ENCODE assay signal across 21 mouse cellular contexts in genomic region chr5:53543399-53543798, GRCm38 (mm10).
DNase-seq lines count a peak whose midpoint lies in the region; TF ChIP-seq lines count a peak whose summit lies in the region.
"Had no signal": no experiment of that assay in that cellular context is flagged by ENCODE, and none has a peak within 500 bp of the region (broad histone marks: within the 10 kb centered on the region; RNA-seq: fewer than 3 reads in every experiment).

No protein-coding gene starts in this region.

- peaks cover 18 to 31% of the 10 kb centered on the region in 2 experiments for H3K4me1 ChIP-seq in ES-E14 (ENCODE audit: control insufficient read depth in 2 of 2, insufficient read depth in 2 of 2, low read length in 2 of 2, poor library complexity in 1 of 2)
- peaks cover 19% of the 10 kb centered on the region for H3K4me1 ChIP-seq in embryonic fibroblast, embryonic 13.5 days (ENCODE audit: control insufficient read depth, insufficient read depth, low read length)
- H3K4me1 ChIP-seq: hindbrain, embryonic 15.5 days; midbrain, embryonic 13.5 days; neural tube, embryonic 15.5 days had no signal

- intact Hi-C loops in gastrocnemius, adult 2 months (cut with DNase I), result no loop called here
- intact Hi-C loops in left cerebral cortex, postnatal 36 days (cut with DNase I), result no loop called here

- no peaks in the 10 kb centered on the region for H3K9me3 ChIP-seq in ES-E14 (ENCODE audit: control insufficient read depth, insufficient read depth, low read depth, low read length)
- H3K9me3 ChIP-seq: hindbrain, embryonic 15.5 days; midbrain, embryonic 13.5 days; neural tube, embryonic 15.5 days had no signal

- peak overlapping the region; percentile 64 for H3K27ac ChIP-seq in gastrocnemius, adult 2 months
- H3K27ac ChIP-seq in ES-E14 (ENCODE audit: insufficient read depth, low read depth, low read length, poor library complexity, severe bottlenecking), result peak overlapping the region; percentile 94; the same call in 1 of the 2 replicates
- peak overlapping the region; percentile 95 for H3K27ac ChIP-seq in embryonic fibroblast, embryonic 13.5 days (ENCODE audit: insufficient read depth, low read length)
- H3K27ac ChIP-seq: hindbrain, embryonic 15.5 days; midbrain, embryonic 13.5 days; neural tube, embryonic 15.5 days had no signal

- in situ Hi-C loops in ES-E14 (cut with MboI; ENCODE audit: low sequenced_read_pairs in 2 of 2, unreplicated experiment in 2 of 2), result no loop called here

- H3K9ac ChIP-seq in ES-E14 (ENCODE audit: insufficient read depth, low read depth, low read length, poor library complexity, severe bottlenecking), result peak overlapping the region; percentile 55; the same call in 1 of the 2 replicates
- H3K9ac ChIP-seq: hindbrain, embryonic 15.5 days; liver, postnatal 0 days; midbrain, embryonic 13.5 days; neural tube, embryonic 15.5 days had no signal

- DNase-seq in gastrocnemius, adult 2 months, result no peak
- no peak for DNase-seq in gastrocnemius, postnatal 10 days
- DNase-seq in 3T3-L1 (ENCODE audit: low read depth, low spot score) (peak; percentile 91), ES-E14 (ENCODE audit: low read depth, low spot score) (no peak)
- DNase-seq in layer of hippocampus, adult 8-10 months (ENCODE audit: low spot score in 2 of 2), result no peak
- no peak for DNase-seq in testis, postnatal 10 days (ENCODE audit: low spot score)
- DNase-seq in left cerebral cortex, postnatal 36 days (ENCODE audit: low spot score in 2 of 2), result no peak
- DNase-seq: adrenal gland, postnatal 14 days; cerebellum, adult 8-10 months; gastrocnemius, postnatal 25 days; kidney, adult 2 months; kidney, postnatal 14 days; layer of hippocampus, adult 9-11 months; liver; liver, postnatal 0 days; lung, postnatal 4 days; right cerebral cortex, postnatal 4 days had no signal

- TF ChIP-seq POLR2A in embryonic fibroblast, embryonic 13.5 days (IDR thresholded peaks at IDR 0.05; ENCODE audit: low read depth, low read length), result no peak

- no peak for TF ChIP-seq CTCF in gastrocnemius, adult 2 months (IDR thresholded peaks at IDR 0.05)
- TF ChIP-seq CTCF in embryonic fibroblast, embryonic 13.5 days (IDR thresholded peaks at IDR 0.05; ENCODE audit: borderline replicate concordance, insufficient read depth, low read length), result no peak

- no peaks in the 10 kb centered on the region for H3K36me3 ChIP-seq in ES-E14 (ENCODE audit: control insufficient read depth, insufficient read depth, low read length, poor library complexity, severe bottlenecking)
- H3K36me3 ChIP-seq: hindbrain, embryonic 15.5 days; midbrain, embryonic 13.5 days; neural tube, embryonic 15.5 days had no signal

- H3K4me3 ChIP-seq in gastrocnemius, adult 2 months, result no peak overlapping the region
- H3K4me3 ChIP-seq in ES-E14 (ENCODE audit: insufficient read depth in 1 of 2, low read depth in 1 of 2, low read length in 2 of 2, poor library complexity in 1 of 2, severe bottlenecking in 1 of 2), result no peak overlapping the region
- no peak overlapping the region for H3K4me3 ChIP-seq in embryonic fibroblast, embryonic 13.5 days (ENCODE audit: insufficient read depth, low read length)
- H3K4me3 ChIP-seq: hindbrain, embryonic 15.5 days; midbrain, embryonic 13.5 days; neural tube, embryonic 15.5 days had no signal

TF ChIP-seq in ES-E14, 5 proteins besides CTCF, POLR2A, EP300 and RAD21:
- no peak for TF ChIP-seq MAFK (IDR thresholded peaks at IDR 0.05; ENCODE audit: insufficient read depth, low read depth, low read length)
- no peak for TF ChIP-seq HCFC1 (IDR thresholded peaks at IDR 0.05; ENCODE audit: borderline replicate concordance, insufficient read depth, low read length)
- TF ChIP-seq ZNF384 (IDR thresholded peaks at IDR 0.05; ENCODE audit: low read depth, low read length), result no peak
- TF ChIP-seq ZC3H11A (IDR thresholded peaks at IDR 0.05; ENCODE audit: borderline replicate concordance, low read depth, low read length), result no peak
- TF ChIP-seq CHD2 (IDR thresholded peaks at IDR 0.05; ENCODE audit: low read depth, low read length), result no peak
